Comparison of ENCODE assay signal across 9 mouse cellular contexts in the genomic region with DNA sequence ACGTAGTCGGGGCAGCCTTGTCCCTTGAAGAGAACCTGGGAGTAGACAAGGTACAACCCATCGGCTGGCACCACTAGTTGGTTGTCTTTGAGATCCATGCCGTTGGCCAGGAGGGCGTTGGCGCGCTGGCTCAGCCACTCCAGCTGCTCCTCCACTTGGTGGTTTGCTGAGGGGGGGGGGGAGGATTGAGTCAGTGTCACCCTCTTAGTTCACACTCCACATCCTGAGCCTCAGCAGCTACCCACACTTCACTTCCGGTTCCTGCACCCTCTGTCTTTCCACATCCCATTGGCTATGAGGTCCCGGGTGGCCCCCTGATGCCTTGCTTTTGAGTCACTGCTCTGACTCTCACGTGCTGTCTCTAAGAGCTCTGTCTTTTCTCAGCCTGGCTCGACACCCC. TPM values are rescaled to one million over a fixed set of nuclear protein-coding genes. Genes with fewer than 3 reads are reported as not detected.
A peak's percentile ranks its signal among the peaks of the same experiment; 100 is the strongest.
DNase-seq lines count a peak whose midpoint lies in the region; ATAC-seq lines count a peak whose summit lies in the region.
"Had no signal": no experiment of that assay in that cellular context is flagged by ENCODE, and none has a peak within 500 bp of the region (broad histone marks: within the 10 kb centered on the region; RNA-seq: fewer than 3 reads in every experiment).

No protein-coding gene starts in this region.

- H3K27ac ChIP-seq in hindbrain, embryonic 16.5 days (ENCODE audit: low read depth, low read length), result no peak overlapping the region

- DNase-seq in lung, postnatal 25 days (ENCODE audit: low spot score), result peak; percentile 61
- no peak for DNase-seq in lung, postnatal 14 days
- DNase-seq in adipocyte (ENCODE audit: low spot score), result no peak
- no peak for DNase-seq in frontal cortex, postnatal 25 days (ENCODE audit: low spot score in 2 of 2)
- DNase-seq: kidney, postnatal 14 days had no signal

- H3K9ac ChIP-seq in hindbrain, embryonic 16.5 days (ENCODE audit: low read depth, low read length), result no peak overlapping the region

- 89% methylated on average over 11 of the region's 11 CpGs for WGBS in hindbrain, embryonic 16.5 days

- no peak overlapping the region for H3K4me3 ChIP-seq in hindbrain, embryonic 16.5 days (ENCODE audit: low read length)

- no peak overlapping the region for H3K4me2 ChIP-seq in hindbrain, embryonic 16.5 days (ENCODE audit: low read length)

- peaks cover 7% of the 10 kb centered on the region; the same call in 1 of the 2 replicates for H3K4me1 ChIP-seq in hindbrain, embryonic 16.5 days (ENCODE audit: control insufficient read depth, insufficient read depth, low read depth, low read length)

- H3K9me3 ChIP-seq in hindbrain, embryonic 16.5 days (ENCODE audit: control insufficient read depth, low read length), result no peaks in the 10 kb centered on the region

- H3K27me3 ChIP-seq in hindbrain, embryonic 16.5 days (replicated peaks; ENCODE audit: control insufficient read depth, insufficient read depth, low read length), result peaks cover 23% of the 10 kb centered on the region

- H3K36me3 ChIP-seq in hindbrain, embryonic 16.5 days (ENCODE audit: control insufficient read depth, insufficient read depth, low read length), result no peaks in the 10 kb centered on the region

- ATAC-seq in common myeloid progenitor, adult 5-6 weeks (replicated peaks; ENCODE audit: low read depth, poor library complexity, severe bottlenecking), result peak; percentile 77
- ATAC-seq in megakaryocyte-erythroid progenitor cell, adult 5-6 weeks (replicated peaks; ENCODE audit: low FRiP score, low TSS enrichment, poor library complexity, severe bottlenecking), result peak; percentile 46
- ATAC-seq in hindbrain, embryonic 16.5 days, result no peak

RNA-seq across cellular contexts. Expression of gene Tnf, which starts 1.4 kb away (rescaled TPM):
- 9.4 and 11.3 TPM in 2 replicates for total RNA-seq in common myeloid progenitor, adult 5-6 weeks (2017)
- total RNA-seq in megakaryocyte-erythroid progenitor cell, adult 5-6 weeks (2014; fragmentation: Nextera tagmentation), result 1.8 TPM in 1 of 2 replicates, not detected in the other
- total RNA-seq in megakaryocyte-erythroid progenitor cell, adult 5-6 weeks (2017), result 0.88 and 7.7 TPM in 2 replicates
- polyA plus RNA-seq in hindbrain, embryonic 16.5 days (2015; fragmentation: Nextera tagmentation; extraction: Ambion mirVana), result not detected in 2 replicates

RNA-seq across cellular contexts. Expression of gene Lta, which starts 4.8 kb away (rescaled TPM):
- not detected in 2 replicates for total RNA-seq in common myeloid progenitor, adult 5-6 weeks (2017)
- total RNA-seq in megakaryocyte-erythroid progenitor cell, adult 5-6 weeks (2014; fragmentation: Nextera tagmentation), result 0.45 TPM in 1 of 2 replicates, not detected in the other
- total RNA-seq in megakaryocyte-erythroid progenitor cell, adult 5-6 weeks (2017), result not detected in 2 replicates
- 0.37 and 0.80 TPM in 2 replicates for polyA plus RNA-seq in hindbrain, embryonic 16.5 days (2015; fragmentation: Nextera tagmentation; extraction: Ambion mirVana)
- polyA plus RNA-seq: lung, embryonic 16.5 days had no signal

RNA-seq across cellular contexts. Expression of gene Ltb, which starts 6.2 kb away (rescaled TPM):
- total RNA-seq in common myeloid progenitor, adult 5-6 weeks (2017), result 1.1 and 1.8 TPM in 2 replicates
- total RNA-seq in megakaryocyte-erythroid progenitor cell, adult 5-6 weeks (2014; fragmentation: Nextera tagmentation), result 5.5 and 12.6 TPM in 2 replicates
- total RNA-seq in megakaryocyte-erythroid progenitor cell, adult 5-6 weeks (2017), result 1.3 TPM in 1 of 2 replicates, not detected in the other
- polyA plus RNA-seq in hindbrain, embryonic 16.5 days (2015; fragmentation: Nextera tagmentation; extraction: Ambion mirVana), result 1.1 and 1.2 TPM in 2 replicates

RNA-seq across cellular contexts. Expression of gene Lst1, which starts 12.2 kb away (rescaled TPM):
- total RNA-seq in common myeloid progenitor, adult 5-6 weeks (2017), result 44.3 and 51.6 TPM in 2 replicates
- not detected in 2 replicates for total RNA-seq in megakaryocyte-erythroid progenitor cell, adult 5-6 weeks (2014; fragmentation: Nextera tagmentation)
- total RNA-seq in megakaryocyte-erythroid progenitor cell, adult 5-6 weeks (2017), result 15.8 TPM in 1 of 2 replicates, not detected in the other
- polyA plus RNA-seq in hindbrain, embryonic 16.5 days (2015; fragmentation: Nextera tagmentation; extraction: Ambion mirVana), result 4.8 and 7.3 TPM in 2 replicates

RNA-seq across cellular contexts. Expression of gene Gm16181, which starts 20.2 kb away (rescaled TPM):
- total RNA-seq in common myeloid progenitor, adult 5-6 weeks (2017), result not detected in 2 replicates
- not detected in 2 replicates for total RNA-seq in megakaryocyte-erythroid progenitor cell, adult 5-6 weeks (2014; fragmentation: Nextera tagmentation)
- total RNA-seq in megakaryocyte-erythroid progenitor cell, adult 5-6 weeks (2017), result not detected in 2 replicates
- 0.34 and 0.45 TPM in 2 replicates for polyA plus RNA-seq in hindbrain, embryonic 16.5 days (2015; fragmentation: Nextera tagmentation; extraction: Ambion mirVana)
